Mouse (Mus musculus): Measurements from ENCODE around the gene Olfr1436. TPM values are rescaled to one million over a fixed set of nuclear protein-coding genes. Genes with fewer than 3 reads are reported as not detected.
"Not testable (repeated sequence)": the region's sequence is repeated elsewhere in the genome, so short reads cannot be mapped to it uniquely, and the experiment has no call there.

Olfr1436 gene
- polyA plus RNA-seq (2015; fragmentation: Nextera tagmentation; extraction: Ambion mirVana) = not detected in 2 replicates

- not testable (repeated sequence) for H3K4me2 ChIP-seq (ENCODE audit: low read depth, low read length); H3K9ac ChIP-seq (ENCODE audit: low read length); ATAC-seq (replicated peaks; ENCODE audit: extremely low read depth, insufficient read depth, low FRiP score); H3K27ac ChIP-seq (ENCODE audit: low read length); H3K4me3 ChIP-seq (ENCODE audit: low read length); H3K4me1 ChIP-seq (ENCODE audit: control insufficient read depth, insufficient read depth, low read length); H3K9me3 ChIP-seq (replicated peaks; ENCODE audit: control insufficient read depth, low read length); H3K27me3 ChIP-seq (ENCODE audit: control insufficient read depth, insufficient read depth, low read length); H3K36me3 ChIP-seq (ENCODE audit: control insufficient read depth, insufficient read depth)
- WGBS = 55% methylated on average over 1 of the region's 1 CpGs
These were observed at the start of gene Olfr1436 for GRCm38 (mm10) chr19:12299030-12299429. Olfr1436 (minus strand) TSS chr19:12299130.

- Histone ChIP-seq H3K9me3 (replicated peaks; ENCODE audit: control insufficient read depth, low read length) (no peaks in the 10 kb centered on the region), H3K27me3 (ENCODE audit: control insufficient read depth, insufficient read depth, low read length) (no peaks in the 10 kb centered on the region), H3K4me1 (ENCODE audit: control insufficient read depth, insufficient read depth, low read length) (no peaks in the 10 kb centered on the region), H3K9ac (ENCODE audit: low read length) (no peak within 1 kb of the TSS), H3K27ac (ENCODE audit: low read length) (no peak within 1 kb of the TSS), H3K36me3 (ENCODE audit: control insufficient read depth, insufficient read depth) (no peaks in the 10 kb centered on the region), H3K4me2 (ENCODE audit: low read depth, low read length) (no peak within 1 kb of the TSS), H3K4me3 (ENCODE audit: low read length) (no peak within 1 kb of the TSS)
- WGBS = 81% methylated on average over 3 of the region's 3 CpGs
- no peak for ATAC-seq (replicated peaks; ENCODE audit: extremely low read depth, insufficient read depth, low FRiP score)
These were observed 36.9 kb upstream of the Olfr1436 start, which contains the start of gene Olfr1438-ps1 for GRCm38 (mm10) chr19:12335810-12336209. Olfr1438-ps1 (minus strand) TSS chr19:12335910.

- 82% methylated on average over 2 of the region's 2 CpGs for WGBS
These were observed 26.1 kb upstream of the Olfr1436 start, which contains the start of gene Olfr1437 for GRCm38 (mm10) chr19:12325001-12325400. Olfr1437 (minus strand) TSS chr19:12325101.

GRCm38 (mm10) chr19:12292979-12293378, 6.0 kb downstream of the Olfr1436 start:
- H3K4me2 ChIP-seq (ENCODE audit: low read depth, low read length) = no peak overlapping the region
- H3K4me1 ChIP-seq (ENCODE audit: control insufficient read depth, insufficient read depth, low read length) = no peaks in the 10 kb centered on the region
- no peaks in the 10 kb centered on the region for H3K27me3 ChIP-seq (ENCODE audit: control insufficient read depth, insufficient read depth, low read length)
- no peaks in the 10 kb centered on the region for H3K9me3 ChIP-seq (replicated peaks; ENCODE audit: control insufficient read depth, low read length)
- H3K36me3 ChIP-seq (ENCODE audit: control insufficient read depth, insufficient read depth) = no peaks in the 10 kb centered on the region
- H3K4me3 ChIP-seq (ENCODE audit: low read length) = no peak overlapping the region
- ATAC-seq (replicated peaks; ENCODE audit: extremely low read depth, insufficient read depth, low FRiP score) = no peak
- no peak overlapping the region for H3K27ac ChIP-seq (ENCODE audit: low read length)
- no peak overlapping the region for H3K9ac ChIP-seq (ENCODE audit: low read length)

More at GRCm38 (mm10) chr19:12325001-12325400, 26.1 kb upstream of the Olfr1436 start, which contains the start of gene Olfr1437:
- Histone ChIP-seq H3K4me3 (ENCODE audit: low read length) (no peak within 1 kb of the TSS), H3K9ac (ENCODE audit: low read length) (no peak within 1 kb of the TSS), H3K9me3 (replicated peaks; ENCODE audit: control insufficient read depth, low read length) (no peaks in the 10 kb centered on the region), H3K27ac (ENCODE audit: low read length) (no peak within 1 kb of the TSS), H3K4me1 (ENCODE audit: control insufficient read depth, insufficient read depth, low read length) (no peaks in the 10 kb centered on the region), H3K27me3 (ENCODE audit: control insufficient read depth, insufficient read depth, low read length) (no peaks in the 10 kb centered on the region), H3K36me3 (ENCODE audit: control insufficient read depth, insufficient read depth) (no peaks in the 10 kb centered on the region), H3K4me2 (ENCODE audit: low read depth, low read length) (no peak within 1 kb of the TSS)
- ATAC-seq (replicated peaks; ENCODE audit: extremely low read depth, insufficient read depth, low FRiP score) = no peak

- Histone ChIP-seq H3K27me3 (ENCODE audit: control insufficient read depth, insufficient read depth, low read length) (no peaks in the 10 kb centered on the region), H3K9ac (ENCODE audit: low read length) (no peak within 1 kb of the TSS), H3K9me3 (replicated peaks; ENCODE audit: control insufficient read depth, low read length) (no peaks in the 10 kb centered on the region), H3K4me2 (ENCODE audit: low read depth, low read length) (no peak within 1 kb of the TSS), H3K36me3 (ENCODE audit: control insufficient read depth, insufficient read depth) (no peaks in the 10 kb centered on the region), H3K4me1 (ENCODE audit: control insufficient read depth, insufficient read depth, low read length) (no peaks in the 10 kb centered on the region), H3K4me3 (ENCODE audit: low read length) (no peak within 1 kb of the TSS), H3K27ac (ENCODE audit: low read length) (no peak within 1 kb of the TSS)
- 53% methylated on average over 2 of the region's 2 CpGs for WGBS
- no peak for ATAC-seq (replicated peaks; ENCODE audit: extremely low read depth, insufficient read depth, low FRiP score)
These were observed 19.4 kb downstream of the Olfr1436 start, which contains the start of gene Olfr1434 for GRCm38 (mm10) chr19:12279554-12279953. Olfr1434 (plus strand) TSS chr19:12279854.

- Histone ChIP-seq H3K27ac (ENCODE audit: low read length) (no peak within 1 kb of the TSS), H3K27me3 (ENCODE audit: control insufficient read depth, insufficient read depth, low read length) (no peaks in the 10 kb centered on the region), H3K9ac (ENCODE audit: low read length) (no peak within 1 kb of the TSS), H3K36me3 (ENCODE audit: control insufficient read depth, insufficient read depth) (no peaks in the 10 kb centered on the region), H3K4me3 (ENCODE audit: low read length) (no peak within 1 kb of the TSS), H3K4me1 (ENCODE audit: control insufficient read depth, insufficient read depth, low read length) (no peaks in the 10 kb centered on the region), H3K4me2 (ENCODE audit: low read depth, low read length) (no peak within 1 kb of the TSS), H3K9me3 (replicated peaks; ENCODE audit: control insufficient read depth, low read length) (no peaks in the 10 kb centered on the region)
- 45% methylated on average over 1 of the region's 1 CpGs for WGBS
- no peak for ATAC-seq (replicated peaks; ENCODE audit: extremely low read depth, insufficient read depth, low FRiP score)
These were observed 38.2 kb downstream of the Olfr1436 start, which contains the start of gene Olfr235 for GRCm38 (mm10) chr19:12260732-12261131. Olfr235 (plus strand) TSS chr19:12261032.

Other genes with a start within 250 kb of the Olfr1436 start
- gene Olfr1424, start 236.4 kb downstream of the Olfr1436 start, polyA plus RNA-seq (2015; fragmentation: Nextera tagmentation; extraction: Ambion mirVana) = not detected in 2 replicates
- gene Olfr1425, start 221.4 kb downstream of the Olfr1436 start, polyA plus RNA-seq (2015; fragmentation: Nextera tagmentation; extraction: Ambion mirVana) = not detected in 2 replicates
- gene Olfr1426, start 207.1 kb downstream of the Olfr1436 start, polyA plus RNA-seq (2015; fragmentation: Nextera tagmentation; extraction: Ambion mirVana) = not detected in 2 replicates
- gene Olfr1427, start 195.8 kb downstream of the Olfr1436 start, polyA plus RNA-seq (2015; fragmentation: Nextera tagmentation; extraction: Ambion mirVana) = not detected in 2 replicates
- gene Olfr1428, start 183.2 kb downstream of the Olfr1436 start, polyA plus RNA-seq (2015; fragmentation: Nextera tagmentation; extraction: Ambion mirVana) = not detected in 2 replicates
- gene Olfr76, start 175.9 kb downstream of the Olfr1436 start, polyA plus RNA-seq (2015; fragmentation: Nextera tagmentation; extraction: Ambion mirVana) = not detected in 2 replicates
- not detected in 2 replicates for gene Olfr1555-ps1, start 129.0 kb downstream of the Olfr1436 start, polyA plus RNA-seq (2015; fragmentation: Nextera tagmentation; extraction: Ambion mirVana)
- gene Olfr1431, start 98.5 kb downstream of the Olfr1436 start, polyA plus RNA-seq (2015; fragmentation: Nextera tagmentation; extraction: Ambion mirVana) = not detected in 2 replicates
- gene Olfr1432, start 66.5 kb downstream of the Olfr1436 start, polyA plus RNA-seq (2015; fragmentation: Nextera tagmentation; extraction: Ambion mirVana) = not detected in 2 replicates
- gene Olfr262, start 57.5 kb downstream of the Olfr1436 start, polyA plus RNA-seq (2015; fragmentation: Nextera tagmentation; extraction: Ambion mirVana) = not detected in 2 replicates
- gene Olfr235, start 38.1 kb downstream of the Olfr1436 start, polyA plus RNA-seq (2015; fragmentation: Nextera tagmentation; extraction: Ambion mirVana) = not detected in 2 replicates
- gene Olfr1434, start 19.3 kb downstream of the Olfr1436 start, polyA plus RNA-seq (2015; fragmentation: Nextera tagmentation; extraction: Ambion mirVana) = not detected in 2 replicates
- not detected in 2 replicates for gene Olfr1437, start 26.0 kb upstream of the Olfr1436 start, polyA plus RNA-seq (2015; fragmentation: Nextera tagmentation; extraction: Ambion mirVana)
- not detected in 2 replicates for gene Olfr1438-ps1, start 36.8 kb upstream of the Olfr1436 start, polyA plus RNA-seq (2015; fragmentation: Nextera tagmentation; extraction: Ambion mirVana)
- not detected in 2 replicates for gene Olfr1440, start 88.1 kb upstream of the Olfr1436 start, polyA plus RNA-seq (2015; fragmentation: Nextera tagmentation; extraction: Ambion mirVana)
- gene Olfr1441, start 118.3 kb upstream of the Olfr1436 start, polyA plus RNA-seq (2015; fragmentation: Nextera tagmentation; extraction: Ambion mirVana) = not detected in 2 replicates
- gene Pfpl, start 128.8 kb upstream of the Olfr1436 start, polyA plus RNA-seq (2015; fragmentation: Nextera tagmentation; extraction: Ambion mirVana) = not detected in 2 replicates
- 0.37 and 0.41 TPM in 2 replicates for gene Mpeg1, start 161.6 kb upstream of the Olfr1436 start, polyA plus RNA-seq (2015; fragmentation: Nextera tagmentation; extraction: Ambion mirVana)
- gene Dtx4, start 202.3 kb upstream of the Olfr1436 start, polyA plus RNA-seq (2015; fragmentation: Nextera tagmentation; extraction: Ambion mirVana) = 2.6 and 3.2 TPM in 2 replicates
- gene Fam111a, start 246.6 kb upstream of the Olfr1436 start, polyA plus RNA-seq (2015; fragmentation: Nextera tagmentation; extraction: Ambion mirVana) = 15.2 and 20.5 TPM in 2 replicates

All from heart, embryonic 16.5 days (tissue).